Mouse (Mus musculus) frontal cortex, adult (tissue): ENCODE measurements around the gene Cntf.
"Not testable (repeated sequence)": the region's sequence is repeated elsewhere in the genome, so short reads cannot be mapped to it uniquely, and the experiment has no call there.

Source experiments
- ATAC-seq: cut with Nextera tagmentation; 2 replicates; pipeline ENCODE4 v1.9.2; 2017; ENCODE audit warnings: mild to moderate bottlenecking, moderate library complexity, mixed read lengths; ENCODE audit not compliant: low TSS enrichment

Gene Cntf

DNA sequence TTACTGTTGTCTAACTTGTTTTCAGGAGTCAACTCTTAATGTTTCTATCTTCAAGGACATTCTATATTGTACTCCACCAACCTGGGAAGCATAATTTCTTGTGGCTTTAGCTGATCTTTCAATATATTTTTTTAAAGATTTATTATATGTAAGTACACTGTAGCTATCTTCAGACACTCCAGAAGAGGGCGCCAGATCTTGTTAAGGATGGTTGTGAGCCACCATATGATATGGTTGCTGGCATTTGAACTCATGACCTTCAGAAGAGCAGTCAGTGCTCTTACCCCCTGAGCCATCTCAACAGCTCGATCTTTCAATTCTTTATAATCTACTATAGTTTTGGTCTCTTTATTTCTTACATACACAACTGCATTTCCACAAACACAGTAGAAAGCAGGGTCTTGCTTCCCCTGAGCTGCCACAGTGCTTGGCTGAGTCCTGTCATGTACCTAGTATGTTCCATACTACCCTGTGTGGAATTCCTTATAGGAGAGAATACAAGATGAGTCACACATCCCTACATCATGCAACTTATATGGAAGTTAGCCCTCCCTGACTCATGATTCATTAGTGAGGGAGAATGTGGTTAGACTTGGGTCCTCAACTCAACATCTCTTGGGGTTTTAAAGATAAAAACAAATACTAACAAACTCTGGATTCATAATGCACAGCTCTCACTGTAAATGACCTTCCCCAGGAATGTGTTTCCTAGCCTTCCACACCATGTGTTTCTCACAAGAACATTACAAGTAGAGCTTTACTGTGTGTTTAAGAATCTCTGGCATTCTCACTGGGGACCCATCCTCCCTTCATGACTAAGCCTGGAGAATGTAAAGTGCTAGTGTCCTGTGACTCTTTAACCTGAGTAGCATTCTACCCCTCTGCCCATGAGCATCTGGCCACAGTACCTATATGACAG, 3.0 kb downstream of the Cntf start:
- ATAC-seq, result no peak

DNA sequence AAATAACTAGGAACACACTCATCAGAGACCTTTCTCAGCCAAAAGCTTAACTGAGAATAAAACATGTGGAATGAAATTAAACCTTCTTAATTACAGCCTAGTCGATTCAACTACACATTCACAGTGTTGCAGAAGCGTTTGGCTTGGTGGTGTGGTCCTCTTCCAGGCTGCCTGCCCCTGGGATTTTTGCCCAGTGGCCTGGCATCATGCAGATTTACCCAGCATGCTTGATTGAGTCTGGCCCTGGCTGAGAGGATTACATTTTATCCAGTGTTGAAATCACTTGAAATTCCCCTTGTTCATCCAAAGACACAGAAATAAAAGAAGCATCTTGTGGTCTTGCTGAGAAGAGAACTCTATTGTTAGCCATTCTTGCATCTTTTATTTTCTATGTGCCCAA, 5.8 kb downstream of the Cntf start:
- peak; percentile 65; the same call in 1 of the 2 replicates for ATAC-seq

DNA sequence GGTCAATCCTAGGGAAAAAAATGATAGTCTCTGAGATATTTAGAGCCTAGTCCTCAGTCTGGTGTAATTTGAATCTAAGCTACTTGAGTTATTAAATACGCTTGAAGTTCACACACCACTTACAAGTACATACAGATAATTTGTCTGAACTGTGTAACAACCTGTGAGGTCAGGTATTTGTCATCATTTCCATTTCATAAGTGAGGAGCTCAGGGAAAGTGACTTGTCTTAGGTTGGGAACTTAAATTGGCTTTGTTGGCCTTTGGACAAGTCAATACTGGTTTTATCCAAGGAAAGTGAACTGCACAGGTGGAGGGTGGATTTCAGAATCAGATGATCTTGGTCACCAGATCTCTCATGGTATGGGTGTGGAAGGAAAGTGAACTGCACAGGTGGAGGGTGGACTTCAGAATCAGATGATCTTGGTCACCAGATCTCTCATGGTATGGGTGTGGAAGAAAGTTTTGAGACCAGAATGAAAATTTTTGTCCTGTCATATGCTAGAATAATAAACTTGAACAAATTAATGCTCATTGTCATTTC, 6.4 kb downstream of the Cntf start:
- ATAC-seq, result no peak

DNA sequence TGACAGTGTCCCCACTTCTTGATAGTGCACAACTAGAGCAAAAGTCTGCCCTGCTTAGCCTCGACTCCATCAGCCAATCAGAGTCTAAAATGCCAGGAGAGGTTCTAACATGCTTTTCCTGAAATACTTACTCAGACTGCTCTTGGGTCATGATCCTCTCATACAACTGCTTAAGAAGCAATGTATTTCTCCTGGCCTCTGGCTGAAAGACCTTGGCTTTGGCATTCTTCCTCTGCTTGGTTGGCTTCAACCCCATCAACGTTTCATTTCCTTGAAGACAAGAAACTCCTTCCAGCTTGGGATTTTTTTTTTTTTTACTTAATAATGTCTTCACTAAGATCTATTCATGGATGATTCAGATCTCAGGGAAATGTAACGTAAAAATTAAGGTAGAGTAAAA, 9.1 kb downstream of the Cntf start:
- ATAC-seq, result no peak

DNA sequence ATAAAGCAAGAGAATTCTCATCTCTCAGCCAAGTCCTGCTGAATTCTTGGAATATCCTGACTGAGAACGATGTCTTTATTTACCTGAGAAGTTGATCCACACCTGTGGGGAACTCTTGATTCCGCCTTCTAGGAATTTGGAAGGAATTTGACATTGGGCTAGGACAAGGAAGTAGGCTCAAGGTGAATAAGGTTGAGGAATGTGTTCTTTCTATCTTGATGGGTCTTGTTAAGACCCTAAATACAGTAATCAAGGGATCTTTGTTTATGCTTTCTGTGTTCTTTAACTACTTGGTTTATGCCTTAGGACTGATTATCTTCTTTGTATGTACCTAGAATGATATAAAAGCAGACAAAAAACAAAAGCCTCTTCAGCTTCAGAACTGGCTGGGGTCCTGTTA, 33.5 kb downstream of the Cntf start:
- ATAC-seq, result no peak

DNA sequence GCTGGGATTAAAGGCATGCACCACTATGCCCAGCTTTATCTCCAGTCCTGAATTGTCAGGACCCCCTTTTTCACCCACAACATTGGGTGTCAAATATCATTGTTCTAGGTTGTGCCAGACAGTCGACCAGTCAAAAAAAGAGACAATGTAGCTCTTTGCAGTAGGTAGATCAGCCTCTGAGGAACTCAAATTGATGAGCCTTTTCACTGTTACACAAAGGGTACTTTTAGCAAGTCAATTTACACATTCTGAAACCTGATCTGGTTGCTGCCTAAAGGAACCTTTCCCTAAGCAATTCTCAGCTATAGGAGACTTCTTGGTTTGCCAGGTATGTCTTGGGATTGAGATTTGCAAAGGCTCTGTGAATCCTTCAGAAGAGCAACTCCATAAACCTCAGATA, 34.4 kb downstream of the Cntf start:
- no peak for ATAC-seq

DNA sequence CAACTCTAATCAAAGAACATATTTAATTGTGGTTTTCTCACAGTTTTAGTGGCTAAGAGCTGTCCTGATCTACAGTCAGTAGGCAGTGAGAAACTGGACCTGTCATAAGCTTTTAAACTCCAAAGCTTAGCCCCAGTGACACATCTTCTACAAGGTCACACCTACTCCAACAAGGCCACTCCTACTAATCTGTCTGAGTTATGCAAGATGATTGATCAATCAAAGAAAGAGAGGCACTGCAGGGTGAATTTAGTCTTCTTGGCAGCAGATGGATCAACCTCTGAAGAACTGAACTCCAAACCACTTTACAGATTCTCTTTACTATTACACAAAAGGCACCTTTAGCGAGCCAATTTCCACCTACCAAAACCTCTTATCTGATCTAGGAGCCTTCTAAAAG, 39.6 kb downstream of the Cntf start:
- no peak for ATAC-seq

DNA sequence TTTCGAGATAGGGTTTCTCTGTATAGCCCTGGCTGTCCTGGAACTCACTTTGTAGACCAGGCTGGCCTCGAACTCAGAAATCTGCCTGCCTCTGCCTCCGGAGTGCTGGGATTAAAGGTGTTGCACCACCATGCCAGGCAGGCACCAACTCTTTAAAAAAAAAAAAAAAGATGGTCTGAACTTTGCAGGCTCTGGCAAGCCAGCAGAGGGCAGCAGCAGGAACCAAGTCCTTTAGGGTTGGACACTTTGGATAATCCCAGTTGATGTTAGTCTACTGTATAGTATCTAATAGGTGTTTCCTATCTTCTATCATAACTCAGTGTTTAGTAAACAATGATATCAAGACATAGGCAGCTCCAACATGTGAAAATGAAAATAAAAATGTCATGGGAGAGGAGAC, 43.1 kb downstream of the Cntf start:
- no peak for ATAC-seq

DNA sequence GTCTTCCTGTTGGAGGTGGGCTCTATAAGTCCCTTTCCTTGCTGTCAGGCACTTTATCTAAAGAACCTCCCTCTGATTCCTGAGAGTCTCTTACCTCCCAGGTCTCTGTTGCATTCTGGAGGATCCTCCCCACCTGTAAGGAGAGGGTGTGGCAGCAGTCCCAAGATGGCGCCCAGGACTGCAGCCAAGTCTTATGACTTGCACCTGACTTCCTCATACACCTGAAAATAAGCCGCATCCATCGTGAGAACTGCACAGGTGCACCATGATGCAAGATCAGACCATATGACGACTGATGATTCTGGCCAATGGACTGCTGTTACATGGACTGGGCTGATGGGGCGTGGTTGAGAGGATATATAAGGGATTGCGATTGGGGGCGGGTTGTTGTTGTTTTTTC, 43.8 kb downstream of the Cntf start:
- not testable (repeated sequence) for ATAC-seq

DNA sequence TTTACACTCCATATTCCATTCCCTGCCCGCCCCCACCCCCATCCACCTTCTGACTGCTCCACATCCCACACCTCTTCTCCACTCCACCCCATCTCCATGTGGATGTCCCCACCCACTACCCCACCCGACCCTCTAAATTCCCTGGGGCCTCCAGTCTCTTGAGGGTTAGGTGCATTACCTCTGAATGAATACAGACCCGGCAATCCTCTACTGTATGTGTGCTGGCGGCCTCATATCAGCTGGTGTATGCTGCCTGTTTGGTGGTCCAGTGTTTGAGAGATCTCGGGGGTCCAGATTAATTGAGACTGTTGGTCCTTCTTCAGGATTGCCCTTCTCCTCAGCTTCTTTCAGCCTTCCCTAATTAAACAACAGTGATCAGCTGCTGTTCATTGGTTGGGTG, 44.5 kb downstream of the Cntf start:
- ATAC-seq, result not testable (repeated sequence)

DNA sequence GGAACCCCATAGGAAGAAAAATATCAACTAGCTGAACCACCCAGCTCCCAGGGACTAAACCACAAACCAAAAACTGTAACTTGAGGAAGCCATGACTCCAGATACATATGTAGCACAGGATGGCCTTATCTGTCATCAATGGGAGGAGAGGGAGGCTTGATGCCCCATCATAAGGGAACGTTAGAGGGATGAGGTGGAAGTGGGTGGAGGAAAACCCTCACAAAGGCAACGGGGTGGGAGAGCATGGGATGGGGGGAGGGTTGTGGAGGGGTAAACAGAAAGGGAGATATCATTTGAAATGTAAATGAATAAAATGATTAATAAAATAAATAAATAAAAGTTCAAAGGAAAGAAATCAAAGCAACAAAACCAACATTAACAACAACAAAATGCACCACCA, 45.0 kb downstream of the Cntf start:
- ATAC-seq, result no peak

DNA sequence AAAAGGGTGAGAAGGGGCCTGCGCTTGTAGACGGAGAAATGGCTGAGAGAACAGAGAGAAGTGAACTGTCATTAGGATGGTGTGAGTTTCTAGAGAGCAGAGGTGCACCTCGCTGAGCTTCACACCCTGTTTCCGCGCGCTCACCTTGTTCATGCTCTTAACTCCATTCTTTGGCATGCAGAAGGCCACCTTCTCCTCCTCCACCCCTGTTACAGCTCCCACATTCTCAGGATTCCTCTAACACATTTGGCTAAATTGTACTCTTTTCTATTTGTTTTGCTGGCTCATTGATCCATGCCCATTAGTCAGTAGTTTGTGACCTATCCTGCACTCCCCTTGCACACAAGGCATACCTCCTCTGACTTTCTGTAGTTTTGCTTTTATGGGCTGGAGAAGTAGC, 46.2 kb downstream of the Cntf start:
- ATAC-seq, result no peak
